Mouse (Mus musculus) megakaryocyte, adult 5-6 weeks (primary cell): ENCODE results near the gene Gast. TPM values are rescaled to one million over a fixed set of nuclear protein-coding genes. Genes with fewer than 3 reads are reported as not detected.
A peak's percentile ranks its signal among the peaks of the same experiment; 100 is the strongest.

Experiments used
- ATAC-seq: 2 replicates; pipeline ENCODE4 v1.8.0; 2016; ENCODE audit warnings: mild to moderate bottlenecking, inconsistent platforms; ENCODE audit not compliant: poor library complexity, severe bottlenecking
- total RNA-seq, 2 experiments: library from RNA; stranded (forward) in 1 of 2; stranded (reverse) in 1 of 2; fragments of 153-499, 151-499 nt in 1 of 2; fragments of 221-1000, 200-1000 nt in 1 of 2; gene quantifications; 2 replicates each; pipeline versions ENCODE4 v1.2.3 to v1.2.4; 2015 to 2017

Gast gene
- total RNA-seq, 2 experiments from 2014 or later, result not detected

- no peak for ATAC-seq
These were observed 26.0 kb downstream of the Gast start for GRCm38 (mm10) chr11:100360175-100360574.

GRCm38 (mm10) chr11:100361059-100361458 is 26.9 kb downstream of the Gast start:
- peak; percentile 41; the same call in 1 of the 2 replicates for ATAC-seq

GRCm38 (mm10) chr11:100362209-100362978 is 28.2 kb downstream of the Gast start:
- peak; percentile 86 for ATAC-seq

GRCm38 (mm10) chr11:100362979-100363562 is 28.9 kb downstream of the Gast start:
- peak; percentile 72 for ATAC-seq

- ATAC-seq, result no peak
These were observed 34.9 kb downstream of the Gast start for GRCm38 (mm10) chr11:100369145-100369544.

GRCm38 (mm10) chr11:100369822-100370221 is 35.6 kb downstream of the Gast start:
- peak; percentile 60 for ATAC-seq

- ATAC-seq, result no peak
These were observed 37.9 kb downstream of the Gast start for GRCm38 (mm10) chr11:100371981-100372558.

- no peak for ATAC-seq
These were observed 40.9 kb downstream of the Gast start for GRCm38 (mm10) chr11:100375127-100375526.

- no peak for ATAC-seq
These were observed 41.8 kb downstream of the Gast start for GRCm38 (mm10) chr11:100376005-100376404.

GRCm38 (mm10) chr11:100376746-100377389 is 42.7 kb downstream of the Gast start:
- no peak for ATAC-seq

GRCm38 (mm10) chr11:100377989-100378388 is 43.8 kb downstream of the Gast start:
- no peak for ATAC-seq

GRCm38 (mm10) chr11:100378446-100378845 is 44.2 kb downstream of the Gast start:
- ATAC-seq, result no peak

GRCm38 (mm10) chr11:100379311-100379710 is 45.1 kb downstream of the Gast start:
- no peak for ATAC-seq

- ATAC-seq, result no peak
These were observed 48.5 kb downstream of the Gast start for GRCm38 (mm10) chr11:100382682-100383081.

- ATAC-seq, result no peak
These were observed 50.8 kb downstream of the Gast start for GRCm38 (mm10) chr11:100385016-100385415.

GRCm38 (mm10) chr11:100386586-100386985 is 52.4 kb downstream of the Gast start:
- ATAC-seq, result no peak

Other genes starting within 250 kb of the Gast start
- gene Krt32, start 246.2 kb upstream of the Gast start, total RNA-seq (2015), result not detected in 2 replicates
- not detected in 2 replicates for gene Krt32, start 246.2 kb upstream of the Gast start, total RNA-seq (2017)
- not detected in 2 replicates for gene Krt35, start 238.2 kb upstream of the Gast start, total RNA-seq (2015)
- not detected in 2 replicates for gene Krt35, start 238.2 kb upstream of the Gast start, total RNA-seq (2017)
- gene Krt36, start 228.8 kb upstream of the Gast start, total RNA-seq (2015), result not detected in 2 replicates
- gene Krt36, start 228.8 kb upstream of the Gast start, total RNA-seq (2017), result not detected in 2 replicates
- not detected in 2 replicates for gene Krt13, start 212.8 kb upstream of the Gast start, total RNA-seq (2015)
- not detected in 2 replicates for gene Krt13, start 212.8 kb upstream of the Gast start, total RNA-seq (2017)
- gene Krt15, start 198.5 kb upstream of the Gast start, total RNA-seq (2015), result not detected in 2 replicates
- not detected in 2 replicates for gene Krt15, start 198.5 kb upstream of the Gast start, total RNA-seq (2017)
- gene Krt19, start 185.7 kb upstream of the Gast start, total RNA-seq (2015), result not detected in 2 replicates
- gene Krt19, start 185.7 kb upstream of the Gast start, total RNA-seq (2017), result not detected in 2 replicates
- gene Krt9, start 141.2 kb upstream of the Gast start, total RNA-seq (2015), result not detected in 2 replicates
- gene Krt9, start 141.2 kb upstream of the Gast start, total RNA-seq (2017), result 0.04 TPM in 1 of 2 replicates, not detected in the other
- gene Krt14, start 126.9 kb upstream of the Gast start, total RNA-seq (2015), result not detected in 2 replicates
- not detected in 2 replicates for gene Krt14, start 126.9 kb upstream of the Gast start, total RNA-seq (2017)
- not detected in 2 replicates for gene Krt16, start 85.5 kb upstream of the Gast start, total RNA-seq (2015)
- not detected in 2 replicates for gene Krt16, start 85.5 kb upstream of the Gast start, total RNA-seq (2017)
- not detected in 2 replicates for gene Krt17, start 73.4 kb upstream of the Gast start, total RNA-seq (2015)
- not detected in 2 replicates for gene Krt17, start 73.4 kb upstream of the Gast start, total RNA-seq (2017)
- not detected in 2 replicates for gene Krt42, start 64.5 kb upstream of the Gast start, total RNA-seq (2015)
- gene Krt42, start 64.5 kb upstream of the Gast start, total RNA-seq (2017), result not detected in 2 replicates
- 1,372 and 1,486 TPM in 2 replicates for gene Eif1, start 14.5 kb upstream of the Gast start, total RNA-seq (2015)
- 248 and 320 TPM in 2 replicates for gene Eif1, start 14.5 kb upstream of the Gast start, total RNA-seq (2017)
- gene Hap1, start 21.7 kb downstream of the Gast start, total RNA-seq (2015), result not detected in 2 replicates
- not detected in 2 replicates for gene Hap1, start 21.7 kb downstream of the Gast start, total RNA-seq (2017)
- 3.5 and 3.9 TPM in 2 replicates for gene Jup, start 63.4 kb downstream of the Gast start, total RNA-seq (2015)
- 1.5 and 5.1 TPM in 2 replicates for gene Jup, start 63.4 kb downstream of the Gast start, total RNA-seq (2017)
- not detected in 2 replicates for gene P3h4, start 80.4 kb downstream of the Gast start, total RNA-seq (2015)
- gene P3h4, start 80.4 kb downstream of the Gast start, total RNA-seq (2017), result 0.08 TPM in 1 of 2 replicates, not detected in the other
- 0.09 TPM in 1 of 2 replicates, not detected in the other for gene Fkbp10, start 81.3 kb downstream of the Gast start, total RNA-seq (2015)
- not detected in 2 replicates for gene Fkbp10, start 81.3 kb downstream of the Gast start, total RNA-seq (2017)
- 8.8 and 9.8 TPM in 2 replicates for gene Nt5c3b, start 107.4 kb downstream of the Gast start, total RNA-seq (2015)
- gene Nt5c3b, start 107.4 kb downstream of the Gast start, total RNA-seq (2017), result 7.3 and 9.6 TPM in 2 replicates
- not detected in 2 replicates for gene Klhl10, start 107.5 kb downstream of the Gast start, total RNA-seq (2015)
- not detected in 2 replicates for gene Klhl10, start 107.5 kb downstream of the Gast start, total RNA-seq (2017)
- gene Klhl11, start 138.3 kb downstream of the Gast start, total RNA-seq (2015), result 5.9 and 8.1 TPM in 2 replicates
- 14.5 and 14.8 TPM in 2 replicates for gene Klhl11, start 138.3 kb downstream of the Gast start, total RNA-seq (2017)
- 80.6 and 90.8 TPM in 2 replicates for gene Acly, start 193.6 kb downstream of the Gast start, total RNA-seq (2015)
- gene Acly, start 193.6 kb downstream of the Gast start, total RNA-seq (2017), result 100 and 105 TPM in 2 replicates
- 0.16 and 0.96 TPM in 2 replicates for gene Ttc25, start 211.2 kb downstream of the Gast start, total RNA-seq (2015)
- not detected in 2 replicates for gene Ttc25, start 211.2 kb downstream of the Gast start, total RNA-seq (2017)
- 9.5 and 11.3 TPM in 2 replicates for gene Cnp, start 240.5 kb downstream of the Gast start, total RNA-seq (2015)
- gene Cnp, start 240.5 kb downstream of the Gast start, total RNA-seq (2017), result 22.2 and 23.9 TPM in 2 replicates